Mouse (Mus musculus) olfactory bulb, adult 2 months (tissue): Measurements from ENCODE around the gene Fads2.

Source experiments
- CTCF ChIP-seq: fragments of 200-500 bp; IDR thresholded peaks from 2 replicates; pipeline ENCODE4 v1.5.1; 2012; ENCODE audit warnings: low read depth, mild to moderate bottlenecking, low read length, moderate library complexity; ENCODE audit not compliant: insufficient read depth
- POLR2A ChIP-seq: fragments of 200-500 bp; IDR thresholded peaks from 2 replicates; pipeline ENCODE4 v1.6.1; 2012; ENCODE audit warnings: mild to moderate bottlenecking, low read depth, low read length, moderate library complexity; ENCODE audit not compliant: insufficient read depth

DNA sequence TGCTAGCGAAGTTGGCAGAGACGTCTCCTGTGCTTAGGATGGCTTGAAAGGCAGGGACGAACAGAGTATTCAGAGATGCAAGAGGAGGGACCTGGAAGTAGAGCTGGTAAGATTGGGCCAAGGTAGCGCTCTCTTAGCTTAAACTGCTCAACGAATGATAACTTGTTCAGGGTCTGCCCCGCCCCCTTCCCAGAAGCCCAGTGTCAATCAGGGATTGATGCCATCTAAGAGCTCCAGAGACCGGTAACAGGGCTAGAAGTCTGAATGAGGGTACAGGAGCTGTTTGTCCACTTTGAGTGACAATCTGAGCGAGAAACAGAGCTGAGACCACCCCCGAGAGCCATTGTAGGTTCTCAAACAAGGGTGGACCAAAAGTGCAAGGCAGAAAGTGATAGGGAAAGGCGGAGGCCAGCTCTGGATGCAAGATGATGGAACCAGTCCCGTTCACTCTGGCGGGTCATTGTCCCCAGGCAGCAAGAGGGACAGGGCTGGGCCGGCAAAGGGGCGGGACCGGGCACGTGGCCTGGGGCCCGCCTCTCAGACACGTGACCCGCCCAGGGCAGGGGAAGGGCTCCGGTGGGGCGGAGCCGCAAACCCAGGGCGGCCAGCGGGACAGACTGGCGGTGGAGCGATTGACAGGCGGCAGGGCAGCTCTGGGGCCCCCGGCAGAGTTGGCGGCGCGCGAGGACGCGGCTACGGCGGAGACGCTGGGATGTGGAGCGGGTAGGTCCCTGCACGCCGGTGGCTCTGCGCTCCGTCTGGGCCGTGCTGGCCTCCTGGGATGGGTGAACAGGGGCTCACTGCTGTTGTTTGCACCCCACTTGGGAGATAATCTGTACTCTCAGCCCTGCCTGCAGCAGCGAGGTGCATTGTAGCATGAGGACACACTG is 83.7 kb downstream of the Fads2 start:
- TF ChIP-seq POLR2A (no peak), CTCF (no peak)
